18 mouse cellular contexts compared by ENCODE assay signal in genomic region chr4:126957434-126957833, GRCm38 (mm10). TPM values are rescaled to one million over a fixed set of nuclear protein-coding genes. Genes with fewer than 3 reads are reported as not detected.
DNase-seq lines count a peak whose midpoint lies in the region; ATAC-seq lines count a peak whose summit lies in the region.
"Had no signal": no experiment of that assay in that cellular context is flagged by ENCODE, and none has a peak within 500 bp of the region (broad histone marks: within the 10 kb centered on the region; RNA-seq: fewer than 3 reads in every experiment).

No protein-coding gene starts in this region.

- no peak overlapping the region for H3K4me2 ChIP-seq in embryonic facial prominence, embryonic 12.5 days (replicated peaks)
- no peak overlapping the region for H3K4me2 ChIP-seq in hindbrain, embryonic 15.5 days
- H3K4me2 ChIP-seq in midbrain, embryonic 15.5 days: no peak overlapping the region
- no peak overlapping the region for H3K4me2 ChIP-seq in midbrain, embryonic 14.5 days (ENCODE audit: low read length)
- H3K4me2 ChIP-seq: forebrain, embryonic 13.5 days had no signal

- 100% methylated on average over 3 of the region's 3 CpGs for WGBS in embryonic facial prominence, embryonic 12.5 days
- WGBS in embryonic facial prominence, embryonic 10.5 days: 84% methylated on average over 3 of the region's 3 CpGs
- WGBS in hindbrain, embryonic 15.5 days: 99% methylated on average over 3 of the region's 3 CpGs
- WGBS in hindbrain, embryonic 10.5 days: 98% methylated on average over 3 of the region's 3 CpGs
- 98% methylated on average over 3 of the region's 3 CpGs for WGBS in midbrain, embryonic 15.5 days
- WGBS in midbrain, embryonic 14.5 days: 97% methylated on average over 3 of the region's 3 CpGs

- no peaks in the 10 kb centered on the region for H3K36me3 ChIP-seq in embryonic facial prominence, embryonic 12.5 days
- peaks cover 46% of the 10 kb centered on the region for H3K36me3 ChIP-seq in embryonic facial prominence, embryonic 10.5 days (replicated peaks)
- no peaks in the 10 kb centered on the region for H3K36me3 ChIP-seq in hindbrain, embryonic 15.5 days
- H3K36me3 ChIP-seq in hindbrain, embryonic 10.5 days: peaks cover 39% of the 10 kb centered on the region
- H3K36me3 ChIP-seq in midbrain, embryonic 15.5 days (replicated peaks): no peaks in the 10 kb centered on the region
- no peaks in the 10 kb centered on the region for H3K36me3 ChIP-seq in midbrain, embryonic 14.5 days (ENCODE audit: control insufficient read depth, insufficient read depth, low read length)

- no peaks in the 10 kb centered on the region for H3K9me3 ChIP-seq in embryonic facial prominence, embryonic 12.5 days
- no peaks in the 10 kb centered on the region for H3K9me3 ChIP-seq in embryonic facial prominence, embryonic 10.5 days
- H3K9me3 ChIP-seq in hindbrain, embryonic 15.5 days: no peaks in the 10 kb centered on the region
- H3K9me3 ChIP-seq in hindbrain, embryonic 10.5 days: no peaks in the 10 kb centered on the region
- H3K9me3 ChIP-seq in midbrain, embryonic 15.5 days: no peaks in the 10 kb centered on the region
- no peaks in the 10 kb centered on the region for H3K9me3 ChIP-seq in midbrain, embryonic 14.5 days (ENCODE audit: control insufficient read depth, low read length)
- H3K9me3 ChIP-seq: forebrain, embryonic 13.5 days had no signal

- H3K27ac ChIP-seq in embryonic facial prominence, embryonic 12.5 days: no peak overlapping the region
- H3K27ac ChIP-seq in embryonic facial prominence, embryonic 10.5 days (replicated peaks): no peak overlapping the region
- H3K27ac ChIP-seq in hindbrain, embryonic 15.5 days (replicated peaks): no peak overlapping the region
- H3K27ac ChIP-seq in hindbrain, embryonic 10.5 days: no peak overlapping the region
- H3K27ac ChIP-seq in midbrain, embryonic 15.5 days: no peak overlapping the region
- H3K27ac ChIP-seq in midbrain, embryonic 14.5 days (replicated peaks; ENCODE audit: low read depth, low read length): no peak overlapping the region
- H3K27ac ChIP-seq: forebrain, embryonic 13.5 days; heart, adult 2 months had no signal

- no peak overlapping the region for H3K4me3 ChIP-seq in embryonic facial prominence, embryonic 12.5 days
- H3K4me3 ChIP-seq in embryonic facial prominence, embryonic 10.5 days: no peak overlapping the region
- H3K4me3 ChIP-seq in hindbrain, embryonic 15.5 days: no peak overlapping the region
- H3K4me3 ChIP-seq in hindbrain, embryonic 10.5 days: no peak overlapping the region
- H3K4me3 ChIP-seq in midbrain, embryonic 15.5 days: no peak overlapping the region
- no peak overlapping the region for H3K4me3 ChIP-seq in midbrain, embryonic 14.5 days (replicated peaks; ENCODE audit: low read depth, low read length)
- H3K4me3 ChIP-seq: erythroblast, embryonic 14.5 days; forebrain, embryonic 13.5 days; heart, adult 2 months had no signal

- ATAC-seq in embryonic facial prominence, embryonic 12.5 days (ENCODE audit: insufficient number of reproducible peaks, insufficient read depth, low FRiP score, low TSS enrichment): peak; percentile 22; the same call in 1 of the 2 replicates
- peak; percentile 48; the same call in 1 of the 2 replicates for ATAC-seq in hindbrain, embryonic 15.5 days (ENCODE audit: low FRiP score, low read depth)
- 0 out of 2 replicates have a peak, but pooled peaks have one; percentile 27 for ATAC-seq in midbrain, embryonic 15.5 days (replicated peaks)
- ATAC-seq in midbrain, embryonic 14.5 days (ENCODE audit: low FRiP score, low TSS enrichment): no peak
- ATAC-seq: forebrain, embryonic 13.5 days had no signal

- H3K27me3 ChIP-seq in embryonic facial prominence, embryonic 12.5 days: no peaks in the 10 kb centered on the region
- no peaks in the 10 kb centered on the region for H3K27me3 ChIP-seq in embryonic facial prominence, embryonic 10.5 days (replicated peaks; ENCODE audit: low read depth, poor library complexity, severe bottlenecking)
- H3K27me3 ChIP-seq in hindbrain, embryonic 15.5 days: no peaks in the 10 kb centered on the region
- no peaks in the 10 kb centered on the region for H3K27me3 ChIP-seq in hindbrain, embryonic 10.5 days (ENCODE audit: insufficient read depth, poor library complexity, severe bottlenecking)
- H3K27me3 ChIP-seq in midbrain, embryonic 15.5 days (replicated peaks): no peaks in the 10 kb centered on the region
- H3K27me3 ChIP-seq in midbrain, embryonic 14.5 days (ENCODE audit: control insufficient read depth, insufficient read depth, low read length): no peaks in the 10 kb centered on the region
- H3K27me3 ChIP-seq: forebrain, embryonic 13.5 days had no signal

- H3K9ac ChIP-seq in embryonic facial prominence, embryonic 12.5 days: no peak overlapping the region
- no peak overlapping the region for H3K9ac ChIP-seq in hindbrain, embryonic 15.5 days
- H3K9ac ChIP-seq in midbrain, embryonic 15.5 days: no peak overlapping the region
- H3K9ac ChIP-seq in midbrain, embryonic 14.5 days (replicated peaks; ENCODE audit: low read length): no peak overlapping the region
- H3K9ac ChIP-seq: forebrain, embryonic 13.5 days had no signal

- 0 out of 2 replicates have a peak, but pooled peaks cover 6% of the 10 kb centered on the region for H3K4me1 ChIP-seq in embryonic facial prominence, embryonic 12.5 days
- peaks cover 10% of the 10 kb centered on the region for H3K4me1 ChIP-seq in embryonic facial prominence, embryonic 10.5 days
- H3K4me1 ChIP-seq in hindbrain, embryonic 15.5 days (replicated peaks): peaks cover 32% of the 10 kb centered on the region
- H3K4me1 ChIP-seq in hindbrain, embryonic 10.5 days (replicated peaks): peaks cover 7% of the 10 kb centered on the region; the same call in 1 of the 2 replicates
- H3K4me1 ChIP-seq in midbrain, embryonic 15.5 days: peaks cover 13% of the 10 kb centered on the region
- peaks cover 9% of the 10 kb centered on the region; the same call in 1 of the 2 replicates for H3K4me1 ChIP-seq in midbrain, embryonic 14.5 days (ENCODE audit: control insufficient read depth, insufficient read depth, low read length)

- DNase-seq in embryonic facial prominence, embryonic 10.5 days (ENCODE audit: low spot score): no peak
- no peak for DNase-seq in hindbrain, embryonic 10.5 days (ENCODE audit: low spot score)
- no peak for DNase-seq in midbrain, embryonic 14.5 days
- no peak for DNase-seq in c-Kit-positive CD71-positive TER-119-positive erythroid progenitor cells, embryonic 14.5 days (ENCODE audit: low spot score)
- DNase-seq: cerebellum, adult 9-10 months; gastrocnemius, postnatal 14 days; heart, adult 2 months; kidney, adult 8-10 months; kidney, postnatal 36 days; left cerebral cortex, postnatal 4 days; right cerebral cortex, postnatal 25 days; thymus, adult 18-20 months; thymus, postnatal 4 days had no signal

RNA-seq across cellular contexts. Expression of gene Zmym4, which starts 10.5 kb away (rescaled TPM):
- 35.2 and 36.4 TPM in 2 replicates for polyA plus RNA-seq in embryonic facial prominence, embryonic 12.5 days (2016; fragmentation: Nextera tagmentation; extraction: Ambion mirVana)
- 28.0 and 29.0 TPM in 2 replicates for polyA plus RNA-seq in embryonic facial prominence, embryonic 10.5 days (2016; fragmentation: Nextera tagmentation; extraction: Ambion mirVana)
- polyA plus RNA-seq in hindbrain, embryonic 15.5 days (2015; fragmentation: Nextera tagmentation; extraction: Ambion mirVana): 25.4 and 26.1 TPM in 2 replicates
- polyA plus RNA-seq in hindbrain, embryonic 10.5 days (2016; fragmentation: Nextera tagmentation; extraction: Ambion mirVana): 24.3 and 27.3 TPM in 2 replicates
- polyA plus RNA-seq in midbrain, embryonic 15.5 days (2015; fragmentation: Nextera tagmentation; extraction: Ambion mirVana): 28.8 and 31.5 TPM in 2 replicates
- polyA plus RNA-seq in midbrain, embryonic 14.5 days (2014; fragmentation: Nextera tagmentation; extraction: Ambion mirVana): 33.7 and 37.7 TPM in 2 replicates
